Mouse (Mus musculus) lung, embryonic 14.5 days (tissue): ENCODE results near the gene Secisbp2l. TPM values are rescaled to one million over a fixed set of nuclear protein-coding genes. Genes with fewer than 3 reads are reported as not detected.

Experiments used
- ATAC-seq: fragments of 200-750 bp; cut with Nextera tagmentation; 2 replicates; pipeline ENCODE4 v1.8.0; 2017; ENCODE audit warnings: mild to moderate bottlenecking, moderate TSS enrichment, moderate library complexity; ENCODE audit not compliant: insufficient read depth
- DNase-seq: peaks from one replicate; pipeline ENCODE4 v3.0.0-alpha.2; 2015
- H3K27ac ChIP-seq: fragments of 300-500 bp; sonication (generic); 2 replicates; pipeline ENCODE4 v1.5.1; 2014; ENCODE audit warnings: low read depth, mild to moderate bottlenecking, moderate library complexity
- H3K27me3 ChIP-seq: fragments of 300-500 bp; sonication (generic); 2 replicates; pipeline ENCODE4 v1.6.1; 2014; ENCODE audit warnings: low read length, control low read depth; ENCODE audit not compliant: insufficient read depth
- H3K36me3 ChIP-seq: fragments of 300-500 bp; sonication (generic); 2 replicates; pipeline ENCODE4 v1.6.1; 2014; ENCODE audit warnings: control low read depth; ENCODE audit not compliant: insufficient read depth
- H3K4me1 ChIP-seq: fragments of 300-500 bp; sonication (generic); 2 replicates; pipeline ENCODE4 v1.6.1; 2014; ENCODE audit warnings: antibody characterized with exemption, control low read depth; ENCODE audit not compliant: insufficient read depth
- H3K4me2 ChIP-seq: fragments of 300-500 bp; sonication (generic); 2 replicates; pipeline ENCODE4 v1.6.1; 2014; ENCODE audit warnings: mild to moderate bottlenecking
- H3K4me3 ChIP-seq: fragments of 300-500 bp; sonication (generic); 2 replicates; pipeline ENCODE4 v1.5.1; 2014; ENCODE audit warnings: low read depth, low read length
- H3K9ac ChIP-seq: fragments of 300-500 bp; sonication (generic); 2 replicates; pipeline ENCODE4 v1.6.1; 2014
- H3K9me3 ChIP-seq: fragments of 300-500 bp; sonication (generic); 2 replicates; pipeline ENCODE4 v1.6.1; 2016; ENCODE audit warnings: low read depth, low read length, control low read depth
- CTCF ChIP-seq: IDR thresholded peaks from 2 replicates; pipeline ENCODE4 v1.5.1; 2016; ENCODE audit warnings: antibody characterized with exemption, low read depth
- WGBS: fragments of 180-500 bp; shearing (Covaris S2); extraction: QIAGEN DNeasy Blood & Tissue Kit; methylation state at CpG from one replicate; pipeline ENCODE4 v1.1.7; 2014; 5-methylcytosine and 5-hydroxymethylcytosine counted together
- polyA plus RNA-seq: library from polyadenylated mRNA; unstranded; fragments of >200 nt; fragmentation: Nextera tagmentation; extraction: Ambion mirVana; gene quantifications from 2 replicates; pipeline ENCODE4 v1.2.1, GENCODE M21; 2014

The Secisbp2l gene
- polyA plus RNA-seq, 1 experiment from 2014 or later = 22.6 TPM

GRCm38 (mm10) chr2:125735333-125736024 lies 47.2 kb downstream of the Secisbp2l start:
- ATAC-seq = no peak

GRCm38 (mm10) chr2:125734741-125735140 lies 47.9 kb downstream of the Secisbp2l start:
- Histone ChIP-seq H3K36me3 (peaks cover 14% of the 10 kb centered on the region), H3K27me3 (no peaks in the 10 kb centered on the region), H3K4me2 (no peak overlapping the region), H3K4me3 (no peak overlapping the region), H3K9me3 (no peaks in the 10 kb centered on the region), H3K4me1 (peaks cover 6% of the 10 kb centered on the region; the same call in 1 of the 2 replicates), H3K9ac (no peak overlapping the region), H3K27ac (no peak overlapping the region)
- no peak for TF ChIP-seq CTCF
- ATAC-seq (no peak), DNase-seq (no peak)

More at GRCm38 (mm10) chr2:125735333-125736024, 47.2 kb downstream of the Secisbp2l start:
- Histone ChIP-seq H3K9me3 (no peaks in the 10 kb centered on the region), H3K4me1 (peaks cover 6% of the 10 kb centered on the region; the same call in 1 of the 2 replicates), H3K27ac (no peak overlapping the region), H3K36me3 (peaks cover 22% of the 10 kb centered on the region), H3K9ac (no peak overlapping the region), H3K4me3 (no peak overlapping the region), H3K4me2 (no peak overlapping the region), H3K27me3 (no peaks in the 10 kb centered on the region)
- WGBS = 59% methylated on average over 2 of the region's 2 CpGs
- TF ChIP-seq CTCF = no peak
- DNase-seq = no peak

- 7% methylated on average over 35 of the region's 35 CpGs for WGBS
- Histone ChIP-seq H3K4me1 (peaks cover 6% of the 10 kb centered on the region; the same call in 1 of the 2 replicates), H3K4me3 (peak overlapping the region; percentile 46), H3K9me3 (no peaks in the 10 kb centered on the region), H3K36me3 (no peaks in the 10 kb centered on the region), H3K27ac (peak overlapping the region; percentile 85; the same call in 1 of the 2 replicates), H3K4me2 (peak overlapping the region; percentile 75), H3K9ac (peak overlapping the region; percentile 73), H3K27me3 (no peaks in the 10 kb centered on the region)
- ATAC-seq (peak; percentile 96), DNase-seq (peak; percentile 99)
- peak; percentile 98 for TF ChIP-seq CTCF
These were observed 50.7 kb downstream of the Secisbp2l start for GRCm38 (mm10) chr2:125731763-125732560.

- no peak for ATAC-seq
- no peak for TF ChIP-seq CTCF
These were observed 58.0 kb downstream of the Secisbp2l start for GRCm38 (mm10) chr2:125724546-125725114.

GRCm38 (mm10) chr2:125724086-125724430 lies 58.6 kb downstream of the Secisbp2l start, which contains the start of gene Shc4:
Shc4 (minus strand) TSS chr2:125724148.
- Histone ChIP-seq H3K27me3 (peaks cover 28% of the 10 kb centered on the region), H3K27ac (no peak within 1 kb of the TSS), H3K4me2 (peak within 1 kb of the TSS; percentile 93), H3K9ac (peak within 1 kb of the TSS; percentile 44), H3K4me3 (peak within 1 kb of the TSS; percentile 44), H3K36me3 (no peaks in the 10 kb centered on the region), H3K4me1 (0 out of 2 replicates have a peak, but pooled peaks cover 3% of the 10 kb centered on the region), H3K9me3 (no peaks in the 10 kb centered on the region)
- ATAC-seq = peak; percentile 79
- DNase-seq = peak; percentile 65
- no peak for TF ChIP-seq CTCF
- WGBS = under 1% methylated on average over 15 of the region's 15 CpGs

More at GRCm38 (mm10) chr2:125724546-125725114, 58.0 kb downstream of the Secisbp2l start:
- peak; percentile 25 for DNase-seq
- H3K4me1 ChIP-seq = 0 out of 2 replicates have a peak, but pooled peaks cover 3% of the 10 kb centered on the region
- peaks cover 28% of the 10 kb centered on the region for H3K27me3 ChIP-seq
- peak overlapping the region; percentile 44 for H3K4me3 ChIP-seq
- no peak overlapping the region for H3K27ac ChIP-seq
- H3K9me3 ChIP-seq = no peaks in the 10 kb centered on the region
- no peaks in the 10 kb centered on the region for H3K36me3 ChIP-seq
- 1% methylated on average over 16 of the region's 16 CpGs for WGBS
- peak overlapping the region; percentile 31; the same call in 1 of the 2 replicates for H3K9ac ChIP-seq
- peak overlapping the region; percentile 93 for H3K4me2 ChIP-seq

- WGBS = under 1% methylated on average over 34 of the region's 34 CpGs
- Histone ChIP-seq H3K9me3 (no peaks in the 10 kb centered on the region), H3K4me3 (peak overlapping the region; percentile 44), H3K27ac (no peak overlapping the region), H3K9ac (peak overlapping the region; percentile 44; the same call in 1 of the 2 replicates), H3K36me3 (no peaks in the 10 kb centered on the region), H3K4me2 (peak overlapping the region; percentile 93), H3K27me3 (peaks cover 28% of the 10 kb centered on the region), H3K4me1 (0 out of 2 replicates have a peak, but pooled peaks cover 3% of the 10 kb centered on the region)
- ATAC-seq = peak; percentile 77
- peak; percentile 81 for DNase-seq
- TF ChIP-seq CTCF = peak; percentile 35
These were observed 59.1 kb downstream of the Secisbp2l start for GRCm38 (mm10) chr2:125723408-125724085.
